Mouse (Mus musculus) thymus, adult 2 months (tissue): ENCODE data around the gene Ptcd2. TPM values are rescaled to one million over a fixed set of nuclear protein-coding genes. Genes with fewer than 3 reads are reported as not detected.

Source experiments
- DNase-seq: peaks from one replicate; pipeline ENCODE4 v3.0.0; 2021
- H3K27ac ChIP-seq: fragments of 200-500 bp; 2 replicates; pipeline ENCODE4 v1.5.1; 2012; ENCODE audit warnings: low read length, control low read depth; ENCODE audit not compliant: control insufficient read depth, insufficient read depth
- H3K27me3 ChIP-seq: fragments of 200-500 bp; 2 replicates; pipeline ENCODE4 v1.6.1; 2012; ENCODE audit warnings: mild to moderate bottlenecking, low read length, moderate library complexity, mixed read lengths; ENCODE audit not compliant: control insufficient read depth, insufficient read depth
- H3K36me3 ChIP-seq: fragments of 200-500 bp; 2 replicates; pipeline ENCODE4 v1.6.1; 2012; ENCODE audit warnings: mild to moderate bottlenecking, low read length, moderate library complexity; ENCODE audit not compliant: control insufficient read depth, insufficient read depth
- H3K4me1 ChIP-seq: fragments of 200-500 bp; replicated peaks from 2 replicates; pipeline ENCODE4 v1.6.1; 2012; ENCODE audit warnings: low read length; ENCODE audit not compliant: control insufficient read depth, insufficient read depth
- H3K4me3 ChIP-seq: fragments of 200-500 bp; 2 replicates; pipeline ENCODE4 v1.5.1; 2012; ENCODE audit warnings: mild to moderate bottlenecking, low read length, control low read depth, moderate library complexity; ENCODE audit not compliant: control insufficient read depth, insufficient read depth
- CTCF ChIP-seq: fragments of 200-500 bp; IDR thresholded peaks from 2 replicates; pipeline ENCODE4 v1.5.1; 2012; ENCODE audit warnings: mild to moderate bottlenecking, control low read depth, low read length, moderate library complexity, borderline replicate concordance; ENCODE audit not compliant: control insufficient read depth, poor library complexity, insufficient read depth; ENCODE audit errors: extremely low read depth
- POLR2A ChIP-seq: fragments of 200-500 bp; IDR thresholded peaks from 2 replicates; pipeline ENCODE4 v1.6.1; 2012; ENCODE audit warnings: mild to moderate bottlenecking, low read length, control low read depth, moderate library complexity; ENCODE audit not compliant: control insufficient read depth, poor library complexity, insufficient read depth; ENCODE audit errors: extremely low read depth
- WGBS: fragments of 180-500 bp; shearing (Covaris S2); methylation state at CpG from one replicate; pipeline ENCODE4 v1.1.7; 2018; 5-methylcytosine and 5-hydroxymethylcytosine counted together
- polyA plus RNA-seq: library from polyadenylated mRNA; depleted of rRNA; stranded (reverse); fragments of >200 nt; gene quantifications from 2 replicates; pipeline ENCODE4 v1.2.3, GENCODE M21; 2012; rRNA removed

Ptcd2 gene
- polyA plus RNA-seq: 19.2 and 20.6 TPM in 2 replicates

GRCm38 (mm10) chr13:99344599-99345575 lies at the start of gene Ptcd2, which contains the start of gene Mrps27:
Gene Ptcd2 (minus strand): TSS chr13:99344705.
Gene Mrps27 (plus strand): TSS chr13:99344786.
- Histone ChIP-seq H3K27ac (peak within 1 kb of the TSS; percentile 22), H3K27me3 (no peaks in the 10 kb centered on the region), H3K36me3 (peaks cover 13% of the 10 kb centered on the region; the same call in 1 of the 2 replicates), H3K4me1 (no peaks in the 10 kb centered on the region), H3K4me3 (peak within 1 kb of the TSS; percentile 85)
- TF ChIP-seq POLR2A (peak; percentile 72; the same call in 1 of the 2 replicates), CTCF (0 out of 2 replicates have a peak, but pooled peaks have one; percentile 10)
- 1% methylated on average over 39 of the region's 39 CpGs for WGBS
- DNase-seq: peak; percentile 99

DNA sequence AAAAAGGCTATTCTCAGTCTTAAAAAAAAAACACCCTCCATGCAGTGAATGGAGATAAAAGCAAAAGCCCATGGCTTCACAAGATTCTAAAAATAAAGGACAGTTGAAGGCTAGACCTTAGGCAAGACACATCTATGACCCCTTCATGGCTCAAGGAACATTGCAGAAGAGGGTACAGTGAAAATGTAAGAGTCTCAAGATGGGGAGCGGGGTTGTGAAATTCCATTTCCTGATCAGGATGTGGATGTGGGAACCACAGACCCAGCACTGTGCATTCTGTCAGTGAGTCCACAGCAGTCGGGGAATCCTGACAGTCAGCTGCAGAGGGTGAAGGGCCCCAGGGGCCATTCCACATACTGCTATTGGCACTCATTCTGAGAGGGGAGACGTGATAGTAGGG lies 48.6 kb upstream of the Ptcd2 start:
- WGBS: 93% methylated on average over 3 of the region's 3 CpGs
- no peak for DNase-seq
- no peaks in the 10 kb centered on the region for H3K36me3 ChIP-seq
- H3K4me3 ChIP-seq: no peak overlapping the region
- H3K4me1 ChIP-seq: peaks cover 12% of the 10 kb centered on the region
- H3K27ac ChIP-seq: no peak overlapping the region
- H3K27me3 ChIP-seq: no peaks in the 10 kb centered on the region
- TF ChIP-seq CTCF (no peak), POLR2A (no peak)

GRCm38 (mm10) chr13:99391417-99391816 lies 46.9 kb upstream of the Ptcd2 start:
- peaks cover 4% of the 10 kb centered on the region; the same call in 1 of the 2 replicates for H3K4me1 ChIP-seq
- no peak for DNase-seq
- no peak overlapping the region for H3K4me3 ChIP-seq
- no peaks in the 10 kb centered on the region for H3K36me3 ChIP-seq
- no peak for TF ChIP-seq CTCF
- no peak for TF ChIP-seq POLR2A
- H3K27me3 ChIP-seq: no peaks in the 10 kb centered on the region
- 93% methylated on average over 3 of the region's 3 CpGs for WGBS
- no peak overlapping the region for H3K27ac ChIP-seq

DNA sequence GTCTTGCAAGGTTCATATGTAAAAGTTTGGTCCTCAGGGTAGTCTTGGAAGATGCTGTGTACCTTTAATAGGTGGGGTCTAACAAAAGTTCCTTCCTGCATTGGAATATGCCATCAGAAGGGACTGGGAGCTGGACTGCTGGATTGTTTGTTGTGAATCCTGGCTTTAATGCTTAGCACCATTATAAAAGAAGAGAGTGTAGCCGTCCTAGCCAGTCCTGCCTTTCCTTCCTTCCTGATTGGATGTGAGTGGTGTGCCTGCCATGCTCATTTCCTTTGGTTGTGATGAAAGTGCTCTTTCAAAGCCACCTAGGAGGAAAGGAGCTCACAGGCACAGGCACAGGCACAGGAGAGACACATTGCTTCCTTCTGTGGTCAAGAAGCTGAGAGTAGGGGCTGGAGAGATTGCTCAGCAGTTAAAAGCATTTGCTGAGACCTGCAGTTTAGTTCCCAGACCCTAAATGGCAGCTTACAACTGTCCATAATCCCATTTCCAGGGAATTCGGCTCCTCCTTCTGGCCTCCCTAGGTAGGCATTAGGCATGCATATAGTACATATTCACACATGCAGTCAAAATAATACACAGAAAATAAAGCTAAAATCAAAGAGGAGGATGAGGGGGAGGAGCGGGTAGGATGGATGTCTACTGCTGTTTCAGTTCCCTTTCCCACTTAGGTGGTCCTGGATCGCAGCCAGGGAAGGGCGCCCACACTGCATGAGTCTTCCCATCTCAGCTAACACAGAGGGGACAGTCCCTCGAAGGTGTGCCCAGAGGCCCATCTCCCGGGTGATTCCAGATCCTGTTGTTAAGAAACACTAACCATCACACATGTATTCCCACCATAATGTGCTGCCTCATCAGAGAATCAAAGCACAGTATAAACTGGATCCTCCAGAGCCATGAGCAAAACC lies 43.7 kb upstream of the Ptcd2 start:
- Histone ChIP-seq H3K36me3 (no peaks in the 10 kb centered on the region), H3K27ac (no peak overlapping the region), H3K4me3 (no peak overlapping the region), H3K27me3 (no peaks in the 10 kb centered on the region), H3K4me1 (no peaks in the 10 kb centered on the region; the same call in 1 of the 2 replicates)
- TF ChIP-seq CTCF (no peak), POLR2A (no peak)
- WGBS: 71% methylated on average over 7 of the region's 7 CpGs
- no peak for DNase-seq

DNA sequence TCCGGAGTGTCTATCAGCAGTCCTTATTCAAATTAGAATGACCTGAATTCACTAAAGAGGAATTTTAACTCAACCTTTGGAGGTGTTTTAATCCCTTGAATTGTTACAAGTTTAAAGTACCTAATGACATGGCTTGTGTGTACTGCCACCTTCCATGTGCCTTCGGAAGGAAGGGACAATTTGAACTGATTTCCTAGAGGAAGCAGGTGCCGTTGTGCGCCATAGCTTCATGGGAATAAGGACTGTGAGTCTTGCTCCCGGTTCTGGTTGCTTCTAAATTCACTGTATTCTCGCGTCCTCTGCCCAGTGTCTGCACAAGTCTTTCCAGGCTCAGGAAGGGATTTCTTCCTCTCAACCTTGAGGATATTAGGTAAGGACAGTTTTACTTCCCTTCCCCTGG lies 41.8 kb upstream of the Ptcd2 start:
- H3K4me1 ChIP-seq: no peaks in the 10 kb centered on the region; the same call in 1 of the 2 replicates
- no peaks in the 10 kb centered on the region for H3K27me3 ChIP-seq
- 97% methylated on average over 7 of the region's 7 CpGs for WGBS
- TF ChIP-seq CTCF (no peak), POLR2A (no peak)
- no peak overlapping the region for H3K4me3 ChIP-seq
- H3K36me3 ChIP-seq: no peaks in the 10 kb centered on the region
- no peak overlapping the region for H3K27ac ChIP-seq
- DNase-seq: no peak

GRCm38 (mm10) chr13:99385911-99386310 lies 41.4 kb upstream of the Ptcd2 start:
- no peak overlapping the region for H3K27ac ChIP-seq
- TF ChIP-seq CTCF (no peak), POLR2A (no peak)
- H3K4me3 ChIP-seq: no peak overlapping the region
- no peaks in the 10 kb centered on the region; the same call in 1 of the 2 replicates for H3K4me1 ChIP-seq
- 96% methylated on average over 6 of the region's 6 CpGs for WGBS
- no peaks in the 10 kb centered on the region for H3K36me3 ChIP-seq
- DNase-seq: no peak
- no peaks in the 10 kb centered on the region for H3K27me3 ChIP-seq
